Mouse (Mus musculus): ENCODE results near the gene Slc17a4.

GRCm38 (mm10) chr13:23873141-23873540 lies 41.7 kb downstream of the Slc17a4 start:
- no peak for TF ChIP-seq CEBPB (IDR thresholded peaks at IDR 0.05; ENCODE audit: low read depth)
- no peak for TF ChIP-seq CTCF (IDR thresholded peaks at IDR 0.05; ENCODE audit: control insufficient read depth, insufficient read depth, insufficient read length)
- no peak for TF ChIP-seq MAX (IDR thresholded peaks at IDR 0.05)
- no peak for TF ChIP-seq USF1 (IDR thresholded peaks at IDR 0.05; ENCODE audit: low read depth)
- no peak for TF ChIP-seq MYOG (IDR thresholded peaks at IDR 0.05; ENCODE audit: control insufficient read depth, extremely low read depth, insufficient read length)
